Mouse (Mus musculus) embryonic fibroblast, embryonic 13.5 days (primary cell): ENCODE data around the gene Gm47283. TPM values are rescaled to one million over a fixed set of nuclear protein-coding genes. Genes with fewer than 3 reads are reported as not detected.
"Not testable (repeated sequence)": the region's sequence is repeated elsewhere in the genome, so short reads cannot be mapped to it uniquely, and the experiment has no call there.

Experiments
- H3K27ac ChIP-seq: 2 replicates; pipeline ENCODE4 v1.5.1; 2012; ENCODE audit warnings: low read length, control low read depth, inconsistent platforms; ENCODE audit not compliant: insufficient read depth
- H3K4me1 ChIP-seq: 2 replicates; pipeline ENCODE4 v1.6.1; 2011; ENCODE audit warnings: low read length; ENCODE audit not compliant: control insufficient read depth, insufficient read depth
- H3K4me3 ChIP-seq: 2 replicates; pipeline ENCODE4 v1.5.1; 2011; ENCODE audit warnings: mild to moderate bottlenecking, control low read depth, low read length; ENCODE audit not compliant: insufficient read depth
- CTCF ChIP-seq: IDR thresholded peaks from 2 replicates; pipeline ENCODE4 v1.5.1; 2011; ENCODE audit warnings: mild to moderate bottlenecking, control low read depth, low read length, moderate library complexity, borderline replicate concordance; ENCODE audit not compliant: insufficient read depth
- POLR2A ChIP-seq: IDR thresholded peaks from 2 replicates; pipeline ENCODE4 v1.6.1; 2011; ENCODE audit warnings: low read depth, mild to moderate bottlenecking, control low read depth, low read length, moderate library complexity
- polyA plus RNA-seq: library from polyadenylated mRNA; stranded (reverse); fragments of >200 nt; gene quantifications from 2 replicates; pipeline ENCODE4 v1.2.4, GENCODE M21; 2011; ENCODE audit warnings: low read depth; ENCODE audit not compliant: missing spikeins, insufficient read length

Gm47283 gene
- not detected in 2 replicates for polyA plus RNA-seq

DNA sequence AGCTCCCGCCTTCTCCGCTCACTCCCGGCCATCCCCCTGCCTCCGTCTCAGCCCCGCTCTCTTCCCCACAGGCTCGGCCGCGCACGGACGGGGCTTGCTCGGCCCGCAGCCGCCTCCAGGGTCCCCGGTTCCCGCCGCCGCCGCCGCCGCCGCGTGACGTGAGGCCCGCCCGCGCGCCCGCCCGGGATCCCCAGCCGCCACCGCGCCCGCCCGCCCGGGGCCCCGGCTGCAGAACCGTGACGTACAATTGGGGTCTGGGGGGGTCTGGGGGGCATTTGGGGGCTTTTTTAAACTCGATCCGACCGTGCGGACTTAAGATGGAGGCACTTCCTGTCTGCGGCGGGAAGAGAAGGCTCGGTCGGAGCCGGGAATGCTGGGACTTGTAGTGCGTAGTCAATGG, at the start of gene Gm47283:
Gm47283 (plus strand) TSS at position 301 of the 400 bp plus-strand sequence.
- not testable (repeated sequence) for H3K27ac ChIP-seq, H3K4me1 ChIP-seq, H3K4me3 ChIP-seq

DNA sequence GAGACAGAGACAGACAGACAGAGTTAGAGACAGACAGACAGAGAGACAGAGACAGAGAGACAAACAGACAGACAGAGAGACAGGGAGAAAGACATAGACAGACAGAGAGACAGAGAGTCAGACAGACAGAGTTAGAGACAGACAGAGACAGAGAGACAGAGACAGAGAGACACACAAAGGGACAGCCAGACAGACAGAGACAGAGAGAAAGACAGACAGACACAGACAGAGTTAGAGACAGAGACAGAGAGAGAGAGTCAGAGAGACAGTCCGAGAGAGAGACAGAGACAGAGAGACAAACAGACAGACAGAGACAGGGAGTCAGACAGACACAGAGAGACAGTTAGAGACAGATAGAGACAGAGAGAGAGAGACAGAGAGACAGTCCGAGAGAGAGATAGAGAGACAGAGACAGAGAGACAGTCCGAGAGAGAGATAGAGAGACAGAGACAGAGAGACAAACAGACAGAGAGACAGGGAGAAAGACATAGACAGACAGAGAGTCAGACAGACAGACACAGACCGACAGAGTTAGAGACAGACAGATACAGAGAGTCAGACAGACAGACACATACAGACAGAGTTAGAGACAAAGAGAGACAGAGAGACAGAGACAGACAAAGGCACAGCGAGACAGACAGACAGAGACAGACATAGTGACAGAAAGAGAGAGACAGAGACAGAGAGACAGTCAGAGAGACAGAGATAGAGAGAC, 49.2 kb upstream of the Gm47283 start:
- not testable (repeated sequence) for H3K4me1 ChIP-seq, H3K4me3 ChIP-seq, H3K27ac ChIP-seq

GRCm38 (mm10) chrY:90736217-90737000, 48.1 kb upstream of the Gm47283 start:
- H3K4me3 ChIP-seq, H3K27ac ChIP-seq, H3K4me1 ChIP-seq: not testable (repeated sequence)

GRCm38 (mm10) chrY:90737606-90738430, 46.7 kb upstream of the Gm47283 start:
- H3K4me1 ChIP-seq = no peaks in the 10 kb centered on the region
- TF ChIP-seq POLR2A (no peak), CTCF (no peak)
- H3K27ac ChIP-seq = no peak overlapping the region
- no peak overlapping the region for H3K4me3 ChIP-seq

DNA sequence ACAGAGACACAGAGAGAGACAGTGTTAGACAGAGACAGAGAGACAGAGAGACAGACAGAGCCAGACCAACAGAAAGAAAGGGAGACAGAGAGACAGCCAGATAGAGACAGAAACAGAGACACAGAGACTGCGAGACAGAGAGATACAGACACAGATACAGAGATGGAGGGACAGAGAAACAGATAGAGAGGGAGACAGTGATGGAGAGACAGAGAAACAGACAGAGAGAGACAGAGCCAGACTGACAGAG, 46.2 kb upstream of the Gm47283 start:
- Histone ChIP-seq H3K4me3 (no peak overlapping the region), H3K27ac (no peak overlapping the region), H3K4me1 (no peaks in the 10 kb centered on the region)
- TF ChIP-seq CTCF (no peak), POLR2A (no peak)

DNA sequence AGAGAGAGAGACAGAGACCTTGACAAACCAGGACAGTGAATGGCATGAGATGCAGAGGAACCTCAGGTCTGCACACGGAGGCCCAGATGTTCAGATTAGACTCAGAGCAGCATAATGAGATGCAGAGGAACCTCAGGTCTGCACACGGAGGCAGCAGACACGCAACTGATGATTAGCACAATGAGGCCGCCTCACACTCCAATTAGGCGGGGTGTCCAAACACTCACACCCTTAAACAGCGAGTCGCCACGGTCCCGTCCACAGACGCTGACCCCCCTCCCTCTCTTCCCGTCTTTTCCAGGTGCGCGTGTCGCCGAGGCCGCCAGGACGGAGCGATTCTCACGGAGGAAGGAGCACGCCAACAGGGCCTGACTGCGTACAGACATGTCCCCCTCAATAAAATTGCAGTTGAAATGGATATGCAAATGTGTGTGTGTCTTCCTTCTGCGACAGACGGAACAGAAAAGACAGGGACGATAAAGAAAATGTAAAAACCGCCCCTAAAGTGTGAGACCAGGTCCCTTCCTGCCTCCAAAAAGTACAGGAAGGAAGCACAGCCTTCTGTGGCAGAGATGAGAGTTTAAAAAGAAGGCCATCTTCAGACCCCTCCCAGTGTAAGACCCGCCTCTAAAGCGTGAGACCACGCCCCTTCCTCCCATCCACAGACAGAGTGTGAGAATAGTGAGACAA, 45.6 kb upstream of the Gm47283 start:
- not testable (repeated sequence) for H3K4me1 ChIP-seq, H3K27ac ChIP-seq, H3K4me3 ChIP-seq

DNA sequence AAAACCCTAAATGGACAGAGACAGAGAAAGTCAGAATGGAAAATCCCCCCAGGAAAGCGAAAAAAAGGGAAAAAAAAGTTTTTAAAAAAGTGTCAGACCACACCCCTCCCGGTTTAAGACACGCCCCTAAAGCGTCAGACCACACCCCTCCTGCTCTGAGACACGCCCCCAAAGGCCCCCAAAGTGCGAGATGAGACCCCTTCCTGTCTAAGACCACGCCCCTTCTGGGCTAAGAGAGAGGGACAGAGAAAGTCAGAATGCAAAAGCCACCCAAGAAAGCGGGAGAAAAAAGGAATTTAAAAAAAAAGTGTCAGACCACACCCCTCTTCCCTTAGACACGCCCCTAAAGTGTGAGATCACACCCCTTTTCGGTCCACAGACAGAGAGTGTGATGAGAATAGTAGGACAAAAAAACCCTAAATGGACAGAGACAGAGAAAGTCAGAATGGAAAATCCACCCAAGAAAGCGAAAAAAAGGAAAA, 45.0 kb upstream of the Gm47283 start:
- H3K27ac ChIP-seq, H3K4me1 ChIP-seq, H3K4me3 ChIP-seq: not testable (repeated sequence)

DNA sequence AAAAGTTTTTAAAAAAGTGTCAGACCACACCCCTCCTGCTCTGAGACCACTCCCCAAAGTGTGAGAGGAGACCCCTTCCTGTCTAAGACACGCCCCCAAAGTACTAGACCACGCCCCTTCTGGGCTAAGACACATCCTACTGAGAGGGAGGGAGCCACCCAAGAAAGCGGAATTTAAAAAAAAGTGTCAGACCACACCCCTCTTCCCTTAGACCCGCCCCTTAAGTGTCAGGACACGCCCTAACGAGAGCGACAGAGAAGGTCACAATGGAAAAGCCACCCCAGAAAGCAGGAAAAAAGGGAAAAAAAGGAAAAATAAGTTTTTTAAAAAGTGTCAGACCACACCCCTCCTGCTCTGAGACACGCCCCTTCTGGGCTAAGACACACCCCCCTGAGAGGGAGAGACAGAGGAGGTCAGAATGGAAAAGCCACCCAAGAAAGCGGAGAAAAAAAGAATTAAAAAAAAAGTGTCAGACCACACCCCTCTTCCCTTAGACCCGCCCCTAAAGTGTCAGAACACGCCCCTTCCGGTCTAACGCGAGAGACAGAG, 44.5 kb upstream of the Gm47283 start:
- Histone ChIP-seq H3K4me1 (no peaks in the 10 kb centered on the region), H3K4me3 (no peak overlapping the region), H3K27ac (no peak overlapping the region)
- no peak for TF ChIP-seq POLR2A
- no peak for TF ChIP-seq CTCF

DNA sequence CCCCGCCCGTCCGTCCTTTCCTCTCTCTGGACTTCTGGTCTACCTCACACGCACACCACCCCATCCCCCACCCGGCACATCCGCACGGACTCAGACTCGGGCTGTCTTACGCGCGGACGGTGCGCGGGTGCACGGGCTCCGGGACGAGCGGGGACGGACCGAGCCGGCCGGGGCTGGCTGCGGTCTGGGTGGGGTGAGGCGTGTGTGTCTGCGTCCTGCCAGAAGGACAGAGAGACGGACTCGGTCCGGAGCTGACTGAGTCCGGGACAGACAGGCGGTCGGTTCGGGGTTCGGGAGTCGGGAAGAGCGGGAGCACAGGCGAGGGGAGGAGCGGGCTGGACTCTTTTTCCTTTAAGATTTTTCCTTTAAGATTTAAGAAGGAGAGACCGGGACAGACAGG, 43.5 kb upstream of the Gm47283 start:
- not testable (repeated sequence) for H3K27ac ChIP-seq, H3K4me3 ChIP-seq, H3K4me1 ChIP-seq

DNA sequence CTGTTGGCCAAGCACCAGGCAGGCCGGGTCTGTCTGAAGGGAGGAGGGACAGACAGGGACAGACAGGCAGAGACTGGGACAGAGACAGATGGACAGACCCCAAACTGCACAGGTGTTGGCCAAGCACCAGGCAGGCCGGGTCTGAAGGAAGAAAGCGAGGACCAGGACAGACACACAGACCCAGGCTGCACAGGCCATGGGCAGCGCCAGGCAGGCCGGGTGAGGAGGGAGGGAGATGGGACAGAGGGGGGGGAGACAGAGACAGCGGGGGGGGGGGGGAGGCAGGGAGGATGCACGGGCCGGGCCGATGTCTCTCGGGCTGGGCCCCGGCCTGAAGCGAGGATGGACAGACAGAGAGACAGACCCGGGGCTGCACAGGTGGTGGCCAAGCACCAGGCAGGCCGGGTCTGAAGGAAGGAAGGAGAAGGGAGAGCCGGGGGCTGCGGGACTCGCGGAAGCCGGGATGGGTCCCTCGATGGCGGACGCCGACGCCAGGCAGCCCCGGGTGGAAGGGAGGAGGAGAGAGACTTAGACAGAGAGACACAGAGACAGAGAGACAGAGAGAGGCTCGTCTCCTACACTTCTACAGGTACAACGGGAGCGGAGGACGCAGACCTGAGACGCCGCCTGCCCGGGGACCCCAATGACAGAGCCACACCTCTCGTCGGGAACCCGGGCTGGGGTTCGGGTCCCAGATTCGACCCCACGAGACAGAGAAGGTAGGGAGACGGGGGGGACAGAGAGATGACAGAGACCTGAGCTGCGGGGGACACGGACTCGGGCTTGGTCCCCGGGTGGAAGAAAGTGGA, 42.9 kb upstream of the Gm47283 start:
- H3K4me3 ChIP-seq, H3K27ac ChIP-seq, H3K4me1 ChIP-seq: not testable (repeated sequence)

DNA sequence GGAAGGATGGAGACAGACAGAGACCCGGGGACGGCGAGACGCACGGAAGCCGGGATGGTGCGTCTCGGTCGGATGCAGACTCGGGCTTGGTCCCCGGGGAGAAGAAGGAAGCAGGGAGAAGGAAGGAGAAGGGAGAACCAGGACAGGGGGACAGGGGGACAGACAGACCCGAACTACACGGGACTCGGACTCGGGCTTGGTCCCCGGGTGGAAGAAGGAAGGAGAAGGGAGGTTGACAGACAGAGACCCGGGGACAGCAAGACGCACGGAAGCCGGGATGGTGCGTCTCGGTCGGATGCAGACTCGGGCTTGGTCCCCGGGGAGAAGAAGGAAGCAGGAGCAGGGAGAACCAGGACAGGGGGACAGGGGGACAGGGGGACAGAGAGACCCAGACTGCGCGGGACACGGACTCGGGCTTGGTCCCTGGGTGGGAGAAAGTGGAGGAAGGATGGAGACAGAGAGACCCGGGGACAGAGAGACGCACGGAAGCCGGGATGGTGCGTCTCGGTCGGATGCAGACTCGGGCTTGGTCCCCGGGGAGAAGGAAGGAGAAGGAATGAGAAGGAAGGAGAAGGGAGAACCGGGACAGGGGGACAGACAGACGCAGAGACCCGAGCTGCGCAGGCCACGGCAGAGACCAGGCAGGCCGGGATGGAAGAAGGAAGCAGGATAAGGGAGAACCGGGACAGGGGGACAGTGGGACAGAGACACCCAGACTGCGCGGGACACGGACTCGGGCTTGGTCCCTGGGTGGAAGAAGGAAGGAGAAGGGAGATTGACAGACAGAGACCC, 42.1 kb upstream of the Gm47283 start:
- H3K4me3 ChIP-seq, H3K4me1 ChIP-seq, H3K27ac ChIP-seq: not testable (repeated sequence)

GRCm38 (mm10) chrY:90743053-90743810, 41.3 kb upstream of the Gm47283 start:
- H3K4me3 ChIP-seq, H3K27ac ChIP-seq, H3K4me1 ChIP-seq: not testable (repeated sequence)
